In the genomic region with DNA sequence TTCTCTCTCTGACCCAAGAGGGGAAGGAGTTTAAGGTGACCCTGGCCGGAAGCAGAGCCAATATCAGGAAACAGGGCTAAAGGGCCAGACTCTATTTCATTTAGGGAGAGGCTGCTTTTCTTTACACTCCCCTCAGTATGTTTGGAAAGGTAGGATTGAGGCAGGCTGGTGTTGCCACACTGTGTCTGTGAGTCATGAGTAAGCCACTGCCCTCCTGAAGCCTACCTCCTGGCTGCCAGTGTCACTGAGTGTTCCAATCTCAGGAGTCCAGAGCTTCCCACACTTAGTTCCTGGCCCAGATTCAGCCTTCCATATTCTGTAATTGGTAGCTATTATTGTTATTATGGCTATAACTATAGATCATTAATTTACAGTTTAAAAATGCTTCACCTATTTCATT, we compare ENCODE assay signal across 15 mouse cellular contexts.
"Had no signal": no experiment of that assay in that cellular context is flagged by ENCODE, and none has a peak within 500 bp of the region (broad histone marks: within the 10 kb centered on the region; RNA-seq: fewer than 3 reads in every experiment).

No protein-coding gene starts in this region.

- H3K9ac ChIP-seq: neural tube, embryonic 13.5 days; neural tube, embryonic 15.5 days; stomach, embryonic 15.5 days had no signal

- H3K4me2 ChIP-seq: neural tube, embryonic 13.5 days; neural tube, embryonic 15.5 days; stomach, embryonic 15.5 days had no signal

- H3K4me1 ChIP-seq: stomach, embryonic 15.5 days had no signal

- H3K27ac ChIP-seq: neural tube, embryonic 13.5 days; neural tube, embryonic 15.5 days; stomach, embryonic 15.5 days had no signal

- H3K4me3 ChIP-seq: neural tube, embryonic 13.5 days; neural tube, embryonic 15.5 days; stomach, embryonic 15.5 days had no signal

- DNase-seq: retina, postnatal 1 day; right cerebral cortex, adult 18-20 months; right cerebral cortex, postnatal 14 days; right cerebral cortex, postnatal 25 days; right cerebral cortex, postnatal 4 days; spleen, adult 18-20 months; thymus, adult 18-20 months; thymus, adult 2 months; thymus, postnatal 14 days; thymus, postnatal 25 days; thymus, postnatal 36 days; thymus, postnatal 4 days had no signal

- H3K9me3 ChIP-seq: neural tube, embryonic 13.5 days; neural tube, embryonic 15.5 days; stomach, embryonic 15.5 days had no signal

- H3K36me3 ChIP-seq: neural tube, embryonic 13.5 days; neural tube, embryonic 15.5 days; stomach, embryonic 15.5 days had no signal
